Mouse (Mus musculus) stomach, embryonic 14.5 days (tissue): ENCODE results near the gene Tpmt. TPM values are rescaled to one million over a fixed set of nuclear protein-coding genes. Genes with fewer than 3 reads are reported as not detected.

Experiments
- ATAC-seq: fragments of 200-750 bp; cut with Nextera tagmentation; 2 replicates; pipeline ENCODE4 v1.8.0; 2017; ENCODE audit warnings: low read depth, moderate TSS enrichment; ENCODE audit not compliant: insufficient number of reproducible peaks, insufficient read depth, low FRiP score
- H3K27ac ChIP-seq: fragments of 300-500 bp; sonication (generic); 2 replicates; pipeline ENCODE4 v1.5.1; 2014; ENCODE audit warnings: mild to moderate bottlenecking, low read length, moderate library complexity, mixed read lengths
- H3K27me3 ChIP-seq: fragments of 300-500 bp; sonication (generic); 2 replicates; pipeline ENCODE4 v1.6.1; 2014; ENCODE audit warnings: low read length, control low read depth, mixed read lengths; ENCODE audit not compliant: control insufficient read depth, insufficient read depth
- H3K36me3 ChIP-seq: fragments of 300-500 bp; sonication (generic); 2 replicates; pipeline ENCODE4 v1.6.1; 2014; ENCODE audit warnings: mild to moderate bottlenecking, control low read depth, low read length, moderate library complexity, mixed read lengths; ENCODE audit not compliant: control insufficient read depth, insufficient read depth
- H3K4me1 ChIP-seq: fragments of 300-500 bp; sonication (generic); 2 replicates; pipeline ENCODE4 v1.6.1; 2014; ENCODE audit warnings: low read length, control low read depth, mixed read lengths; ENCODE audit not compliant: control insufficient read depth, insufficient read depth
- H3K4me2 ChIP-seq: fragments of 300-500 bp; sonication (generic); replicated peaks from 2 replicates; pipeline ENCODE4 v1.6.1; 2014; ENCODE audit warnings: low read depth, low read length, control low read depth
- H3K4me3 ChIP-seq: fragments of 300-500 bp; sonication (generic); 2 replicates; pipeline ENCODE4 v1.5.1; 2014; ENCODE audit warnings: low read depth, low read length, control low read depth
- H3K9ac ChIP-seq: fragments of 300-500 bp; sonication (generic); replicated peaks from 2 replicates; pipeline ENCODE4 v1.6.1; 2014; ENCODE audit warnings: low read depth, mild to moderate bottlenecking, control low read depth, low read length, moderate library complexity, mixed read lengths
- H3K9me3 ChIP-seq: fragments of 300-500 bp; sonication (generic); 2 replicates; pipeline ENCODE4 v1.6.1; 2016; ENCODE audit warnings: low read depth, low read length, control low read depth; ENCODE audit not compliant: control insufficient read depth
- WGBS: fragments of 180-500 bp; shearing (Covaris S2); extraction: QIAGEN DNeasy Blood & Tissue Kit; methylation state at CpG from one replicate; pipeline ENCODE4 v1.1.7; 2014; 5-methylcytosine and 5-hydroxymethylcytosine counted together
- polyA plus RNA-seq: library from polyadenylated mRNA; unstranded; fragments of >200 nt; fragmentation: Nextera tagmentation; extraction: Ambion mirVana; gene quantifications from 2 replicates; pipeline ENCODE4 v1.2.1, GENCODE M21; 2014

Gene Tpmt
- 24.2 and 29.9 TPM in 2 replicates for polyA plus RNA-seq

DNA sequence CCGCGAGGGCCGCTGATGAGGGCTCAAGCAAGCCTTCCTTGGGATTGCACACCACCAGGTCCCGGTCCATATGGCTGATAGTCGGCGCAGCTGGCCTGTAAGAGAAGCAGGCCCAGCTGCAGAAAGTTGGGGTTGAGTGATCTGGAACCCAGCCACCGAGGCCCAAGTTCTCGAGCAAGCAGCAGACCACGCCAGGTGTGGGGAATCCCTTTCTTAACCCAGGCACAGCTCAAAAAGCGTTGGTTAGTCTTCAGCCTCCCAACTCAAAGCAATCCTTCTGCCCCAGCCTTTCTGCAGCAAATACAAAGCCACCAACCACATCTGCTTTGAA lies at the start of gene Tpmt:
Gene Tpmt (minus strand): TSS at position 121 of the 331 bp plus-strand sequence.
- H3K9me3 ChIP-seq = no peaks in the 10 kb centered on the region
- peak within 1 kb of the TSS; percentile 79 for H3K4me3 ChIP-seq
- peaks cover 11% of the 10 kb centered on the region; the same call in 1 of the 2 replicates for H3K4me1 ChIP-seq
- H3K27ac ChIP-seq = peak within 1 kb of the TSS; percentile 66; the same call in 1 of the 2 replicates
- ATAC-seq = no peak
- H3K36me3 ChIP-seq = peaks cover 5% of the 10 kb centered on the region; the same call in 1 of the 2 replicates
- WGBS = 14% methylated on average over 10 of the region's 10 CpGs
- H3K4me2 ChIP-seq = peak within 1 kb of the TSS; percentile 100
- H3K27me3 ChIP-seq = no peaks in the 10 kb centered on the region
- H3K9ac ChIP-seq = peak within 1 kb of the TSS; percentile 69

DNA sequence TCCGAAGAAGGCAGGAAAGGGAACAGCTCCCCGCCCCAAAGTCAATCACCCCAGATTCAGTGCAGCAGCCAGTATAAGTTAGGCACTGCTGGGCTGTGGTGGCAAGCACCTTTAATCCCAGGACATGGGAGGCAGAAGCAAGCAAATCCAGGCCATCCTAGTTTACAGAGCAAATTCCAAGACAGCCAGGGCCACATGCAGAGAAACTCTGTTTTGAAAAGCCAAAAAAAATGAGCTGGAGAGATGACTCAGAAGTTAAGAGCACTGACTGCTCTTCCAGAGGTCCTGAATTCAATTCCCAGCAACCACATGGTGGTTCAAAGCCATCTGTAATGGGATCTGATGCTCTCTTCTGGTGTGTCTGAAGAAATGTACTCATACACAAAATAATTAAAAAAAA lies 49.3 kb upstream of the Tpmt start:
- H3K4me1 ChIP-seq = no peaks in the 10 kb centered on the region
- WGBS = 96% methylated on average over 2 of the region's 2 CpGs

DNA sequence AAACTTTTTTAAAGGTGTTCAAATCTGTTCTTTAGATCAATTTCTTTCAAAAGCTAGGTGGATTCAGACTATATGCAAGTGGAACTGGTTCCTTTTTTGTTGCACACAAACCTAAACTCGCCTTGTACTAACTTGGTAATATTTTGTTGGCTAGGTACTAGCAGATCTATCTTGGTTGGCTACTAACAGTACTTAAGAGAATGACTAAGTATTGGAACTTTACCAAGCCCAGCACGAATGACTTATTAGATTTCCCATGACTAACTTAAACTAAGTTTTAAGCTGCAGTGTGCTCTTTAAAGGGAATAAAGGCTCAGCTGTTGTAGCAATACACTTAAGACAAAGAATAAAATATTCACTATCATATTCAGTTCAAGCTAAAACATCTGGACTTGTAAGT lies 44.7 kb upstream of the Tpmt start:
- H3K4me3 ChIP-seq = no peak overlapping the region
- peaks cover 57% of the 10 kb centered on the region for H3K36me3 ChIP-seq
- no peaks in the 10 kb centered on the region for H3K27me3 ChIP-seq
- H3K4me2 ChIP-seq = no peak overlapping the region
- no peaks in the 10 kb centered on the region for H3K9me3 ChIP-seq
- H3K9ac ChIP-seq = no peak overlapping the region
- no peak for ATAC-seq
- WGBS = 83% methylated on average over 2 of the region's 2 CpGs
- H3K4me1 ChIP-seq = no peaks in the 10 kb centered on the region
- H3K27ac ChIP-seq = no peak overlapping the region

More for the DNA sequence above, 49.3 kb upstream of the Tpmt start:
- no peak overlapping the region for H3K4me3 ChIP-seq
- H3K27ac ChIP-seq = no peak overlapping the region
- no peak overlapping the region for H3K4me2 ChIP-seq
- no peak overlapping the region for H3K9ac ChIP-seq
- no peaks in the 10 kb centered on the region for H3K27me3 ChIP-seq
- H3K9me3 ChIP-seq = no peaks in the 10 kb centered on the region
- H3K36me3 ChIP-seq = peaks cover 57% of the 10 kb centered on the region
- no peak for ATAC-seq

DNA sequence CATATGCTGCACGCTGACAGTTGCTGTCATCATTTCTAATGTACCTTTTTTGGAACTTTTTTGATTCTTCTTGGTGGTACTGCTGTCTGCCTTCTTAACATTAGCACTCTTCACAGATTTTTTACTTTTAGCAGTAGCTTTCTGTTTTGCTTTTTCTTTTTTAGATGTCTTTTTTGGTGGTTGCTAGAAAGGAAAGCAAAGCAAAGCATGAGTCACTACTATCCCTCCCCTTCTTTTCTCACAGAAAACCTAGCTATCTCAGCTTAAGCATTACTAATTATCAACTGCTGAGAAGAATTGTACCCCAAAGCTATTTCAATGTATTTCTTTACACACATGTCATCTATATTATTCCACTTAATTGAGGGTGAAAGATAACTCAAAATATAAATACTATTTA lies 43.9 kb upstream of the Tpmt start:
- Histone ChIP-seq H3K9me3 (no peaks in the 10 kb centered on the region), H3K9ac (no peak overlapping the region), H3K4me1 (no peaks in the 10 kb centered on the region), H3K36me3 (peaks cover 53% of the 10 kb centered on the region), H3K27ac (no peak overlapping the region), H3K4me2 (no peak overlapping the region), H3K4me3 (no peak overlapping the region), H3K27me3 (no peaks in the 10 kb centered on the region)
- WGBS = 100% methylated on average over 1 of the region's 1 CpGs
- no peak for ATAC-seq

DNA sequence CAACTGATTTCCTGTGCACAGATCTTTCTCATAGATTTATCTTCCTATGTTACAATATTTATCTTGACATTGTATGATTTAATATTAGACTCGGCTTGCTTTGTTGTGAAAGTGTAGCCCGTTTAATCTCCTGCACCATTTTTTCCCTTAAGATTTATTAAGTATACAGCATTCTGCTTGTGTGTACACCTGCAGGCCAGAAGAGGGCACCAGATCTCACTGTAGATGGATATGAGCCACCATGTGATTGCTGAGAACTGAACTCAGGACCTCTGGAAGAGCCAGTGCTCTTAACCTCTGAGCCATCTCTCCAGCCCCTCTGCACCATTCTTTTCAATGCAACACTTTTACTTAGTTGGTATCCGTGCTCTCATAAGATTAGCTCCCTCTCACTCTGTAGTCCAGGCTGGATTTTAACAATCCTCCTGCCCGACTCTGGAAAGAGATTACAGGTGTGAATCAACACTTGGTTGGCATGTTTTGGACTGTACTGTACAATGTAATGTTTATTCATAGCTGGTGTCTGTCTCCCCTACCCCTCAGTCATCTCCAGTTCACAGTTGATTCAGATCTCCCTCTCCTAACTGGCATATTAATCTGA lies 36.5 kb upstream of the Tpmt start:
- WGBS = 87% methylated on average over 4 of the region's 4 CpGs

DNA sequence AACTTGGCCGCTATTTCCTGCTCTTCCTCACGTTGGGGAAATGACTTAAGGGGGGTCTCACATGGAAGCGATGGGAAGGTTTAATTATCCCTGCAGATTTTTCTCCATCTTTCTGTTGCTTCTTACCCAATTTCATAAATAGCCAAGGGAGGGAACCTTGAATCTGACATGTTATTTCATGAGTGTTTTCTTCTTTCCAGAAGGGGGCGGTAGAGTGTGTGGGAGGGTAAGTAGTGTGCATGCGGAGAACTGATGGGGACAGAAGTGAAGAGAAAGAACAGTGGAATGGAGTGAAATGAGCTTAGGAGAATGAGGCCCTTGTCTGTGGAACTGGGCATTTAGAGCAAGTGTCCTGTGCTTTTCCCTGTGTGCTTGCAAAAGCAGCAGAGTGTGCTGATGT lies 34.3 kb upstream of the Tpmt start:
- ATAC-seq = no peak
- Histone ChIP-seq H3K27me3 (no peaks in the 10 kb centered on the region), H3K4me2 (no peak overlapping the region), H3K9ac (no peak overlapping the region), H3K27ac (no peak overlapping the region), H3K4me1 (no peaks in the 10 kb centered on the region), H3K36me3 (peaks cover 8% of the 10 kb centered on the region; the same call in 1 of the 2 replicates), H3K4me3 (no peak overlapping the region), H3K9me3 (no peaks in the 10 kb centered on the region)
- 83% methylated on average over 5 of the region's 5 CpGs for WGBS

More for the DNA sequence above, 36.5 kb upstream of the Tpmt start:
- Histone ChIP-seq H3K9me3 (no peaks in the 10 kb centered on the region), H3K4me3 (no peak overlapping the region), H3K36me3 (peaks cover 22% of the 10 kb centered on the region; the same call in 1 of the 2 replicates), H3K9ac (no peak overlapping the region), H3K4me1 (no peaks in the 10 kb centered on the region), H3K4me2 (no peak overlapping the region), H3K27me3 (no peaks in the 10 kb centered on the region), H3K27ac (no peak overlapping the region)
- ATAC-seq = no peak

DNA sequence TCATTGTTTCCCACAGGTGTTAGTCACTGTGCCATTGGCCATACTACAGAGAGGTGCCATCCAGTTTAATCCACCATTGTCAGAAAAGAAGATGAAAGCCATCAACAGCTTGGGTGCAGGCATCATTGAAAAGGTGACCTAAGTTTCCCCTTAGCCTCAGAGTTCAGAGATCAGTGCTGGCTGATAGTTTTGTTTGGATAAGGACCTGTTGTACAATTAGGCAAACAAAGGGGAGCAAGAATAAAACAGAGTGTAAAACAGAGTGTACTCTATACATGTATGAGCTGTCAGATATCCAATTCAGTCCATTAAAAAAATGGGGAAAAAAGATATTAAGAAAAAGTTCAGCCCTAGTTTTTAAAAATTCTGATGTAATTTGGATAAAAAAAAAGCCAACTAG lies 32.8 kb upstream of the Tpmt start:
- Histone ChIP-seq H3K27ac (no peak overlapping the region), H3K36me3 (peaks cover 5% of the 10 kb centered on the region), H3K4me2 (no peak overlapping the region), H3K9ac (no peak overlapping the region), H3K4me1 (no peaks in the 10 kb centered on the region), H3K27me3 (no peaks in the 10 kb centered on the region), H3K9me3 (no peaks in the 10 kb centered on the region), H3K4me3 (no peak overlapping the region)
- ATAC-seq = peak; percentile 23; the same call in 1 of the 2 replicates

DNA sequence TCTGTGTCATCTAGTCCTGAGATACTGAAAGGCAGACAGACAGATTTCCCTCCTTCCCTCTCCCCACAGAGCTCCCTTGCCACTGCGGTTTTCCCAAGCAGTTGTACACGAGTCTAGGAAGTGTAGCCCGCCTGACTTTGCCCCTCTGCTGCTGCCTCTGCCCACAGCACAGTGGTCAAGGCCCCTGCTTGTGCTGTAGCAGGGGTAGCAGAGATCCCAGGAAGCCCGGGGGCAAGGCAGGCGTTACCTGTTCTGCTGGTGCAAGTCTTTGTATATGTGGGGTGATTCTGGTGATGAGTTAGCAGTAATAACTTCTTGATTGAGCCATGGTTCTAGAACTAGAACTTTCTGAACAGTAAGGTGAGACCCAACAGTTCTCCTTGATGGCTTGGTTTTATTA lies 31.6 kb upstream of the Tpmt start:
- 82% methylated on average over 5 of the region's 5 CpGs for WGBS
- no peak overlapping the region for H3K4me3 ChIP-seq
- H3K9ac ChIP-seq = no peak overlapping the region
- no peak overlapping the region for H3K4me2 ChIP-seq
- H3K27me3 ChIP-seq = no peaks in the 10 kb centered on the region
- H3K36me3 ChIP-seq = peaks cover 7% of the 10 kb centered on the region
- no peak for ATAC-seq
- H3K9me3 ChIP-seq = no peaks in the 10 kb centered on the region
- no peaks in the 10 kb centered on the region for H3K4me1 ChIP-seq
- no peak overlapping the region for H3K27ac ChIP-seq

DNA sequence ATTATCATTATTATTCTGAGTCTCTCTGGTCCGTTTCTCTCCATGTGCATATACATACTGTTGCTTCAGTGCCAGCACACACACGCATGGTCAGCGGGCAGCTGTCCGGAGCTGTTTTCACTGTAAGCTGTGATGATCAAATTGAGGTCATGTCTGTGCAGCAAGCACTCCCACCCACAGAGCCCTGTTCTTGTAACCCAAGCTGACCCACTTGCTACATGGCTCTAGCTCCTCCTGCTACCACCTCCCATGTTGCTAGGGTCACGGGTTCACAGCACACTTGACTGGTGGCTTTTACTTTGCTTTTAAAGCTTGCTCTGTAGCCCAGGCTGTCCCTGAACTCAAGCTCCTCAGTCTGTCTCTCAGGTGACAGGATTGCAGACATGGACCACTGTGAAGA lies 27.9 kb upstream of the Tpmt start:
- no peak overlapping the region for H3K27ac ChIP-seq

More for the DNA sequence above, 27.9 kb upstream of the Tpmt start:
- H3K4me1 ChIP-seq = no peaks in the 10 kb centered on the region
- no peak overlapping the region for H3K4me2 ChIP-seq
- ATAC-seq = no peak
- H3K27me3 ChIP-seq = no peaks in the 10 kb centered on the region
- H3K9ac ChIP-seq = no peak overlapping the region
- H3K4me3 ChIP-seq = no peak overlapping the region
- H3K36me3 ChIP-seq = peaks cover 13% of the 10 kb centered on the region
- no peaks in the 10 kb centered on the region for H3K9me3 ChIP-seq
- WGBS = 91% methylated on average over 5 of the region's 5 CpGs
